Mouse (Mus musculus): ENCODE data around the gene Klra17.

DNA sequence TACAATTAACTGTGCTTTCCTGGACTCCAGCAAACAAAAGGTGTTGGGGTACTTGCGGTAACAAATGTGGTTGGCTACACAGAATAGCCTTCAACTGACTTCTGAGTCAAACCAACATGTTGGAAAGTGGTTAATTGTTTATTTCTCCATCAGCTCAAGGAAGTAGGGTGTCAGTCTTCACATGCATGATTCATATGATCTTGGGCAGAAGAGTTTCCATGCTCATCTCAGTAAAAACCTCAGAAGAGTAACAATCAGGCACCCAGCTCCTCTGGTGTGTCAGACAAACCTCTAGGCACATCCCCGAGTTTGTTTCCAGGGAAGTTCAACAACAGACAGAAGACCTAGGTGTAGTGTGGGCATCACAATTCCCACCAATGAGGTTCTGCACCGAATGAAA, 58.7 kb downstream of the Klra17 start:
- TF ChIP-seq POLR2A (IDR thresholded peaks at IDR 0.05; ENCODE audit: borderline replicate concordance, extremely low read depth, low read depth, low read length), result no peak
- TF ChIP-seq CTCF (IDR thresholded peaks at IDR 0.05; ENCODE audit: insufficient read depth, low read length), result no peak

Data from lung, adult 2 months (tissue).